Mouse (Mus musculus) stomach, postnatal 0 days (tissue): ENCODE measurements around the gene Nktr.

Source experiments
- CTCF ChIP-seq: IDR thresholded peaks from 2 replicates; pipeline ENCODE4 v1.5.1; 2016; ENCODE audit warnings: antibody characterized with exemption, low read depth, mild to moderate bottlenecking, moderate library complexity
- EP300 ChIP-seq: optimal IDR thresholded peaks from 2 replicates; pipeline ENCODE3; 2016; ENCODE audit warnings: antibody characterized with exemption

DNA sequence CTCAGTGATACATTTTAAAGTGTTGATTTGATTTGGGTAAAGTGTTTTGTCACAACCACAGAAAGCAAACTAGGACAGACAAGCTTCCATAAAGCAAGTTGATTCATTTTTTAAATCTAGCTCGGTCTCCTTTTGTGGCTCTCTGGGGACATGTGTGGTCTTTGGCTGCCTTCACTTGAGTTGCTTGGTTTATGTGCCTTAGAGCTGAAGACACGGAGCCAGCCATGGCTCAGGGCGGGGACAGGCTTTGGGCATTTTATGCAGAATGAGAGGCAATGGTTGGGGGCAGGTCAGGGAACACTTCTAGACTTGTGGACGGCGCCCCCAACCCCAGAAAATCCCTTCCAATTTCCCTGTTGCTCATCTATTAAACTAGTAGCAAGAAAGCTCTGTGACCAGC, 45.3 kb upstream of the Nktr start:
- TF ChIP-seq EP300 (no peak), CTCF (no peak)
